Mouse (Mus musculus) lung, postnatal 0 days (tissue): ENCODE data around the gene Slc35e3.

ENCODE experiments used
- CTCF ChIP-seq: IDR thresholded peaks from 2 replicates; pipeline ENCODE4 v1.5.1; 2016; ENCODE audit warnings: antibody characterized with exemption, mild to moderate bottlenecking
- EP300 ChIP-seq: IDR thresholded peaks from 2 replicates; pipeline ENCODE4 v1.6.1; 2016; ENCODE audit warnings: antibody characterized with exemption, mild to moderate bottlenecking, control low read depth

GRCm38 (mm10) chr10:117746297-117746883 is at the start of gene Slc35e3:
- TF ChIP-seq CTCF (no peak), EP300 (no peak)
